Mouse (Mus musculus): ENCODE measurements around the gene Cd302. TPM values are rescaled to one million over a fixed set of nuclear protein-coding genes. Genes with fewer than 3 reads are reported as not detected.

Cd302 gene
- polyA plus RNA-seq, 1 experiment from 2014 or later: 25.9 TPM

- no peaks in the 10 kb centered on the region; the same call in 1 of the 2 replicates for H3K27me3 ChIP-seq (ENCODE audit: insufficient read depth, poor library complexity, severe bottlenecking)
- H3K4me3 ChIP-seq: peak overlapping the region; percentile 71
- DNase-seq (ENCODE audit: low spot score): peak; percentile 76
- peak overlapping the region; percentile 87 for H3K27ac ChIP-seq
- peaks cover 15% of the 10 kb centered on the region for H3K4me1 ChIP-seq
- no peaks in the 10 kb centered on the region for H3K9me3 ChIP-seq
- WGBS: 1% methylated on average over 42 of the region's 42 CpGs
- no peaks in the 10 kb centered on the region for H3K36me3 ChIP-seq
These were observed 379 bp downstream of the Cd302 start for GRCm38 (mm10) chr2:60283751-60284466.

DNA sequence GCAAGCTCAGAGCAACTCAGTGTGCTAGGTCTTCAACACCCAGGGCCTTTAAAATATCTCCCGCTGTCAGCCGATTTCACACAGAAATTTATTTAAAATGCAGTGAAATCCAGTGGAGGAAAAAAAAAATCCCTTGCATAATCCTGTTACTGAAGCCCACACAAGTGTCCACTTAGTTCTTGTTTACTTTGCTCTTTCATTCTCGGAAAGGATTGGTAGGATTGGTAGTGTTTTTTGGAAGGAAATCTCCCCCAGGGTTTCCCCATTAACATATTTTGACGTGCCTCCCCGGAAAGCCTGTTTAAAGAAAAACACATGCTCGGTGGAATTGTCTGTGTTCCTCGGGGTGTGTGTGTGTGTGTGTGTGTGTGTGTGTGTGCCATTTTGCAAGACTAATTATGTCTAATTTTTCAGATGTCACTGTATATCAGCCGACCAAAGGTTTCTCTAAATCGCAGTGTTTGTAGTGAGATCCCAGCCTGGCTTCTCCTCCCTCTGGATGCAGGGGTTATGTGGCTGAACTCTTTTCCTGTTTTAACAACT, 1.0 kb downstream of the Cd302 start:
- H3K27me3 ChIP-seq (ENCODE audit: insufficient read depth, poor library complexity, severe bottlenecking): no peaks in the 10 kb centered on the region; the same call in 1 of the 2 replicates
- DNase-seq (ENCODE audit: low spot score): no peak
- WGBS: 11% methylated on average over 9 of the region's 9 CpGs
- no peaks in the 10 kb centered on the region for H3K9me3 ChIP-seq
- no peaks in the 10 kb centered on the region; the same call in 1 of the 2 replicates for H3K36me3 ChIP-seq
- H3K4me3 ChIP-seq: peak overlapping the region; percentile 71
- peak overlapping the region; percentile 87 for H3K27ac ChIP-seq
- peaks cover 15% of the 10 kb centered on the region for H3K4me1 ChIP-seq

- Histone ChIP-seq H3K27ac (no peak overlapping the region), H3K36me3 (peaks cover 2% of the 10 kb centered on the region; the same call in 1 of the 2 replicates), H3K4me3 (no peak overlapping the region), H3K9me3 (no peaks in the 10 kb centered on the region), H3K4me1 (peaks cover 15% of the 10 kb centered on the region), H3K27me3 (ENCODE audit: insufficient read depth, poor library complexity, severe bottlenecking) (no peaks in the 10 kb centered on the region; the same call in 1 of the 2 replicates)
- WGBS: 67% methylated on average over 4 of the region's 4 CpGs
- DNase-seq (ENCODE audit: low spot score): no peak
These were observed 1.7 kb downstream of the Cd302 start for GRCm38 (mm10) chr2:60282625-60283024.

DNA sequence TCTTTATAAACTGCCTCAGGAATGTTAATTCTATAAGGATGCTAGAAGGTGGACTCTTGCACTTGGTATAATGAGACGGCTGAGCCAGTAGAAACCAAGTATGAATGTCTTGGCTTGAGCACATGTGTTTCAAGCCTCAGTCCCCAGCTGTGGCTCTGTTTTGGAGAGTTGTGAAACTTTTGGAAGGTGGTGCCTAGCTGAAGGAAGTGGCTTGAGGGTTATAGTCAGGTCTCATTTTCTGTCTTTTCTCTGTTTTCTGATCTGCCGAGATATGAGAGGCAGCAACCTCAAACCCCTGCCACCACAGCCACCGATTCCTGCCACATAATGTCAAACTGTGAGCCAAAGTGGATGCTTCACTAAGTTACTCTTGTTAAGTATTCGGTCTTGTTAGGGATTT, 5.7 kb downstream of the Cd302 start:
- 89% methylated on average over 4 of the region's 4 CpGs for WGBS
- Histone ChIP-seq H3K27me3 (ENCODE audit: insufficient read depth, poor library complexity, severe bottlenecking) (no peaks in the 10 kb centered on the region), H3K36me3 (peaks cover 7% of the 10 kb centered on the region), H3K9me3 (no peaks in the 10 kb centered on the region), H3K4me3 (no peak overlapping the region), H3K27ac (no peak overlapping the region), H3K4me1 (peaks cover 10% of the 10 kb centered on the region)
- no peak for DNase-seq (ENCODE audit: low spot score)

GRCm38 (mm10) chr2:60269856-60270479, 14.3 kb downstream of the Cd302 start:
- Histone ChIP-seq H3K27me3 (ENCODE audit: insufficient read depth, poor library complexity, severe bottlenecking) (no peaks in the 10 kb centered on the region), H3K27ac (no peak overlapping the region), H3K4me1 (peaks cover 17% of the 10 kb centered on the region; the same call in 1 of the 2 replicates), H3K9me3 (peaks cover 3% of the 10 kb centered on the region; the same call in 1 of the 2 replicates), H3K4me3 (no peak overlapping the region), H3K36me3 (peaks cover 20% of the 10 kb centered on the region; the same call in 1 of the 2 replicates)
- no peak for DNase-seq (ENCODE audit: low spot score)
- 91% methylated on average over 14 of the region's 14 CpGs for WGBS

- Histone ChIP-seq H3K27ac (peak overlapping the region; percentile 45; the same call in 1 of the 2 replicates), H3K36me3 (peaks cover 16% of the 10 kb centered on the region; the same call in 1 of the 2 replicates), H3K4me3 (no peak overlapping the region), H3K27me3 (ENCODE audit: insufficient read depth, poor library complexity, severe bottlenecking) (no peaks in the 10 kb centered on the region), H3K9me3 (peaks cover 3% of the 10 kb centered on the region; the same call in 1 of the 2 replicates), H3K4me1 (peaks cover 17% of the 10 kb centered on the region; the same call in 1 of the 2 replicates)
- 43% methylated on average over 1 of the region's 1 CpGs for WGBS
- no peak for DNase-seq (ENCODE audit: low spot score)
These were observed 16.7 kb downstream of the Cd302 start for GRCm38 (mm10) chr2:60267567-60267966.

GRCm38 (mm10) chr2:60260621-60261350, 23.5 kb downstream of the Cd302 start:
- H3K9me3 ChIP-seq: no peaks in the 10 kb centered on the region
- H3K4me1 ChIP-seq: no peaks in the 10 kb centered on the region
- 87% methylated on average over 5 of the region's 5 CpGs for WGBS
- H3K27ac ChIP-seq: no peak overlapping the region
- peaks cover 9% of the 10 kb centered on the region; the same call in 1 of the 2 replicates for H3K36me3 ChIP-seq
- no peaks in the 10 kb centered on the region for H3K27me3 ChIP-seq (ENCODE audit: insufficient read depth, poor library complexity, severe bottlenecking)
- no peak for DNase-seq (ENCODE audit: low spot score)
- no peak overlapping the region for H3K4me3 ChIP-seq

DNA sequence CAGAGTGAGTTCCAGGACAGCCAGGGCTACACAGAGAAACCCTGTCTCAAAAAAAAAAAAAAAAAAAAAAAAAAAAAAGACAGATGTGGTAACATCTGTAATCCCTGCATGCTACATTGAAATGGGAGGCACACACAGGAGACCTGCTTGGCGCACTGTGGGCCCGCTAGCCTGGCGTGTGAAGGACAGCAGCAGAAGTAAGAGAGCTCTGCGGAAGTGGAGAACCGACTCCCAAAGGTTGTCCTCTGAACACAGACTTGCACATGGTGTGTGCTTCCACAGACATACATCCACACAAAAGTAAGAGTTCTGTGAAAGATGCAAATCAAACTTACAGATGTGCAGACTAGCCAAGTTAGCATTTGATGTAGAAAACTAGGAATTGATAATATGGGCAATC, 25.1 kb downstream of the Cd302 start:
- H3K27me3 ChIP-seq (ENCODE audit: insufficient read depth, poor library complexity, severe bottlenecking): no peaks in the 10 kb centered on the region
- H3K36me3 ChIP-seq: peaks cover 18% of the 10 kb centered on the region
- 96% methylated on average over 5 of the region's 5 CpGs for WGBS
- no peaks in the 10 kb centered on the region for H3K9me3 ChIP-seq
- H3K4me3 ChIP-seq: no peak overlapping the region
- no peaks in the 10 kb centered on the region for H3K4me1 ChIP-seq
- no peak overlapping the region for H3K27ac ChIP-seq
- DNase-seq (ENCODE audit: low spot score): no peak

DNA sequence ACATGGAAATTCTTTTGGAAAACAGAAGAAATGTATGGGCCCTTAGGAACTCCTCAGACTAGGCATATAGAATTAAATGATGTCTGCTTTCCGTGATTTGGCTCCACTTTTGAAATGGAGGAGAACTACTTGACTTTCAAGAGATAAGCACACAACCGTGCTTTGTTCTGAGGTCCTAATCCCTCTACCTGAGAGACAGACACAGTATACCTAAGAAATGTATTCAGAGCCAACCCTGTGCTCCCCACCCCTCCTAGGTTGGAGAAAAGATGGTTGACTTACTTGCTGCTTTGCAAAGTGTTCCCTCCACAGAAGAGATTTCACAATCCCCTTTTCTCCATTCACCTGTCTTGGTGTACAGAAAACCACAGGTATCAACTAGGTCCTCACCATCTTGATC, 27.5 kb downstream of the Cd302 start:
- H3K4me3 ChIP-seq: no peak overlapping the region
- H3K27ac ChIP-seq: no peak overlapping the region
- DNase-seq (ENCODE audit: low spot score): no peak
- no peaks in the 10 kb centered on the region for H3K9me3 ChIP-seq
- 71% methylated on average over 2 of the region's 2 CpGs for WGBS
- H3K27me3 ChIP-seq (ENCODE audit: insufficient read depth, poor library complexity, severe bottlenecking): no peaks in the 10 kb centered on the region
- H3K36me3 ChIP-seq: peaks cover 23% of the 10 kb centered on the region
- H3K4me1 ChIP-seq: no peaks in the 10 kb centered on the region

- Histone ChIP-seq H3K4me3 (no peak overlapping the region), H3K9me3 (no peaks in the 10 kb centered on the region), H3K27me3 (ENCODE audit: insufficient read depth, poor library complexity, severe bottlenecking) (no peaks in the 10 kb centered on the region), H3K4me1 (no peaks in the 10 kb centered on the region), H3K36me3 (peaks cover 41% of the 10 kb centered on the region), H3K27ac (no peak overlapping the region)
- no peak for DNase-seq (ENCODE audit: low spot score)
These were observed 30.8 kb downstream of the Cd302 start for GRCm38 (mm10) chr2:60253506-60253905.

DNA sequence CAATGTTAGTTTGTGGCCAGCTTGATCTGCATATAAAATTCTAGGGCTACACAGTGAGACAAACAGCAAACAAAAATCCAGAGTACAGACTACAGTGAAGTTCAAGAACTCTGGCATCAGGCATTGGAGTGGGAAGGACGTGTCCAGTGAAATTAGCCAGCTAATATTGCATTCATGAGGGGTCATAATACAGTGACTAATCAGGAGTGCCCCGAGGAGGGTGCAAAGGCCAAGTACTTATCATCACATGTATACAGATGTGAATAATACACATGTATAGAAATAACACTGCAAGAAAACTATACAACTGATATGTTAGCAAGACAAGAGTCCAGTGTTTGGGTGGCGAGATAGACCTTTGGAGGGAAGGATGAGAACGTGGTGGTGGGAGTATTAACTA, 31.5 kb downstream of the Cd302 start:
- 84% methylated on average over 4 of the region's 4 CpGs for WGBS
- H3K36me3 ChIP-seq: peaks cover 37% of the 10 kb centered on the region
- H3K27me3 ChIP-seq (ENCODE audit: insufficient read depth, poor library complexity, severe bottlenecking): no peaks in the 10 kb centered on the region
- H3K4me1 ChIP-seq: no peaks in the 10 kb centered on the region
- no peaks in the 10 kb centered on the region for H3K9me3 ChIP-seq
- no peak for DNase-seq (ENCODE audit: low spot score)
- H3K27ac ChIP-seq: no peak overlapping the region
- H3K4me3 ChIP-seq: no peak overlapping the region

GRCm38 (mm10) chr2:60234506-60234905, 49.8 kb downstream of the Cd302 start:
- Histone ChIP-seq H3K4me1 (no peaks in the 10 kb centered on the region), H3K9me3 (no peaks in the 10 kb centered on the region), H3K27ac (no peak overlapping the region), H3K36me3 (peaks cover 82% of the 10 kb centered on the region), H3K4me3 (no peak overlapping the region), H3K27me3 (ENCODE audit: insufficient read depth, poor library complexity, severe bottlenecking) (no peaks in the 10 kb centered on the region)
- DNase-seq (ENCODE audit: low spot score): no peak
- 83% methylated on average over 7 of the region's 7 CpGs for WGBS
